Mouse (Mus musculus): ENCODE results near the gene Akna.

DNA sequence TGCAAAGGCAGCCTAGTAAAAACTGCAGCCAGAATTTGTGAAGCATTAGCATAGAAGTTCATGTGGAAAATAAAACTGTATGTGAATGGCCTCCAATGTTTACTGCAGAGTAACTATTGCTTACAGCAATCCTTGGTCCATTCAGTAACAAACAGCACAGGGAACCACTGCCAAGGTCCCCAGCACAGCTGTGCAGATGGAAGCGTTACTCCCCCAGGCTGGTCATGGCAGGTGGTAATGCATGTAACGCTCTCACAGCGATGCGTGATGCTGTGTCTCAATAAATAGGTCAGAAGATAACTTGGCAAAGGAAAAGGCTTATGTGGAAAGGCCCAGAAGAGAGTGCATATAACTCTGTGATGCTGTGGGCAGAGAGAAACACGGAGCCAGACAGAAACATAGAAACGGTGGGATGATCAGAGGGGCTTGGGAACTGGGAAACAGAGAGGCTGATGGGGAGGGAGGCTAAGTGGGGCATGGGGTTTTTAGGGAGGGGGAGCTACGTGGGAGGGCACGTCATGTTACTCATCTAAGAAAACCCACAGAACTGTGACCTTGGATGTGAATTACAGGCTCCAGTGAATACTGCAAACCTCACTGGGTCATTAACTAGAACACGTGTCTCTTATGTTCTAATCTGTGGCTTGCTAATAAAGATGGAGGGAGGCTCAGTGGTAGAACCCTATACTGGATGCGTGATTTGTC lies 41.4 kb upstream of the Akna start:
- TF ChIP-seq EP300 (IDR thresholded peaks at IDR 0.05; ENCODE audit: low read depth), result no peak
- TF ChIP-seq CTCF (IDR thresholded peaks at IDR 0.05; ENCODE audit: low read depth), result no peak
